Mouse (Mus musculus): Measurements from ENCODE around the gene Mvb12a.
"Not testable (repeated sequence)": the region's sequence is repeated elsewhere in the genome, so short reads cannot be mapped to it uniquely, and the experiment has no call there.

Gene Mvb12a

GRCm38 (mm10) chr8:71526272-71526671, 16.4 kb upstream of the Mvb12a start:
- DNase-seq (ENCODE audit: low read depth, low spot score), result no peak

GRCm38 (mm10) chr8:71527162-71527870, 15.4 kb upstream of the Mvb12a start:
- DNase-seq (ENCODE audit: low read depth, low spot score), result no peak

GRCm38 (mm10) chr8:71528362-71529073, 14.2 kb upstream of the Mvb12a start:
- DNase-seq (ENCODE audit: low read depth, low spot score), result no peak

GRCm38 (mm10) chr8:71530735-71531467, 11.8 kb upstream of the Mvb12a start:
- not testable (repeated sequence) for DNase-seq (ENCODE audit: low read depth, low spot score)

- no peak for DNase-seq (ENCODE audit: low read depth, low spot score)
Observed at GRCm38 (mm10) chr8:71534263-71534810, 8.4 kb upstream of the Mvb12a start.

GRCm38 (mm10) chr8:71535663-71536062, 7.1 kb upstream of the Mvb12a start:
- DNase-seq (ENCODE audit: low read depth, low spot score), result no peak

GRCm38 (mm10) chr8:71537028-71537867, 5.5 kb upstream of the Mvb12a start, which contains the start of gene Bst2:
Gene Bst2 (minus strand): TSS chr8:71537456.
- peak; percentile 83 for DNase-seq (ENCODE audit: low read depth, low spot score)

GRCm38 (mm10) chr8:71543755-71544154, 1.0 kb downstream of the Mvb12a start:
- no peak for DNase-seq (ENCODE audit: low read depth, low spot score)

- DNase-seq (ENCODE audit: low read depth, low spot score), result no peak
Observed at GRCm38 (mm10) chr8:71545053-71545452, 2.3 kb downstream of the Mvb12a start.

GRCm38 (mm10) chr8:71547590-71547989, 4.9 kb downstream of the Mvb12a start:
- no peak for DNase-seq (ENCODE audit: low read depth, low spot score)

GRCm38 (mm10) chr8:71550754-71551153, 8.0 kb downstream of the Mvb12a start:
- no peak for DNase-seq (ENCODE audit: low read depth, low spot score)

- no peak for DNase-seq (ENCODE audit: low read depth, low spot score)
Observed at GRCm38 (mm10) chr8:71552770-71553169, 10.0 kb downstream of the Mvb12a start.

GRCm38 (mm10) chr8:71554001-71554400, 11.3 kb downstream of the Mvb12a start:
- no peak for DNase-seq (ENCODE audit: low read depth, low spot score)

GRCm38 (mm10) chr8:71554644-71555043, 11.9 kb downstream of the Mvb12a start:
- no peak for DNase-seq (ENCODE audit: low read depth, low spot score)

- no peak for DNase-seq (ENCODE audit: low read depth, low spot score)
Observed at GRCm38 (mm10) chr8:71558071-71558957, 15.6 kb downstream of the Mvb12a start, which contains the start of gene Tmem221. Gene Tmem221 (minus strand): TSS chr8:71558871.

GRCm38 (mm10) chr8:71558958-71559690, 16.4 kb downstream of the Mvb12a start:
- DNase-seq (ENCODE audit: low read depth, low spot score), result peak; percentile 56

- no peak for DNase-seq (ENCODE audit: low read depth, low spot score)
Observed at GRCm38 (mm10) chr8:71560071-71560470, 17.3 kb downstream of the Mvb12a start.

- no peak for DNase-seq (ENCODE audit: low read depth, low spot score)
Observed at GRCm38 (mm10) chr8:71560765-71561164, 18.0 kb downstream of the Mvb12a start.

- peak; percentile 59 for DNase-seq (ENCODE audit: low read depth, low spot score)
Observed at GRCm38 (mm10) chr8:71561401-71561800, 18.7 kb downstream of the Mvb12a start.
